Mouse (Mus musculus): ENCODE measurements at regions not wholly inside any gene's neighbourhood (a gene's known extent, or its start where the extent isn't known, plus 50 kb on each side); places are given as distances from the start of the nearest gene placed in this dataset.

DNA sequence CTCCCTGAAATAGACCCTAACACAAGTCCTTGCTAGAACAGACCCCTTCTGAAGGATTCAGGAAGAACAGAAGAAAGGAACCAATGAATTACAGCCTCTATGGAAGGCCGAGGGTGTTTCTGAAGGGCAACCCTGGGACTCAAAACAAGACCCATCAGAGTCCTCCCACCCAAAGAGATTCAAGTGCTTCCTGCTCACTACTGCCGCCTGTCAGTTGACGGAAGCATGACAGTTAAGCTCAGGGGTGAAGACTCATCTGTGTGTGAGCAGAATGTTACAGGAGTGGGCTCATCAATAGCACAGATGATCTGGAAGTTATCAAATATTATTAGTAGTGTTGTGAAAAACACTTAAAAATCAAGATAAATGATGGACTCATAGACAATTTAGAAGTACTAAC, 411.9 kb upstream of the Slc35b3 start:
- 78% methylated on average over 3 of the region's 3 CpGs for WGBS
- no peak for DNase-seq (ENCODE audit: low read depth, low spot score)

- no peak for DNase-seq (ENCODE audit: low read depth, low spot score)
These were observed 403.0 kb upstream of the Slc35b3 start for GRCm38 (mm10) chr13:39363637-39364036.

DNA sequence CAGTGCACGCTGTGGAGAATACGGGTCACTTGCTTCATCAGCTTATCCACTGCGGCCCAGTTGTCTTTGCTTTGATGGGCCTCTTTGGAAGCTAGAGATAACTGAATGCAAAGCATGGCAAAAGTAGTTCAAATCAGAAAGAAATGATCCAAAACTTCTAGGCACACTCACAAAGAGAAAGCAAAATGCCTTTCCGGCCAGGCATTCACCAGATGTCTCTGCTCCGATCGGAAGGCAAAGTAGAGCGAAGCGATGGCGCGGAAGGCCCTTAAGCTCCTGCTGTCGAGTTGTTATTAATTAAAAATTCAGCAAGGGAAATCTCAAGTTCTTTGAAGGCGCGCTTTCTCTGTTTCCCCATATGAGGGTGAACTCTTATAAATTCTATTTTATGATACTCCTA, 401.9 kb upstream of the Slc35b3 start:
- 84% methylated on average over 13 of the region's 13 CpGs for WGBS
- DNase-seq (ENCODE audit: low read depth, low spot score), result no peak

More at GRCm38 (mm10) chr13:39363637-39364036, 403.0 kb upstream of the Slc35b3 start:
- 53% methylated on average over 4 of the region's 4 CpGs for WGBS

GRCm38 (mm10) chr13:39351606-39352005, 390.9 kb upstream of the Slc35b3 start:
- 39% methylated on average over 2 of the region's 2 CpGs for WGBS
- DNase-seq (ENCODE audit: low read depth, low spot score), result no peak

DNA sequence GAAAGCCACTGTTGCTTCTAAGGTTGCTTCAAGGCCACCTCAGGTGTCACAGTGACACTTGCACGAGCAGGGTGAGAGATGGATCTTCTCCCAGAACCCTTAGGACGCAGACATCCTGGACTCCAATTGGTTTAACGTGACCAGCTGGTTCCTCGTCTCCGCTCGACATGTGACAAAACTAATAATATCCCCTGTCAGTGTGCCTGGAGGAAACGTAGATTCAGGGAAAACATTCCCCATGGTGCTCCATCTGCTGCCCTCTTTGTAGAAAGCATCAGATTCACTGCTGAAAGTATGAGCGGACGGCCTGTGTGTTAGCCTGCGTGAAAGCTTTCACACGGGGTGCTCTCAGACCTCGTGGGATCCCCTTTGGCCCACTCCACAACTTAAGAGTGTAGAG, 390.0 kb upstream of the Slc35b3 start:
- WGBS, result 78% methylated on average over 12 of the region's 12 CpGs
- no peak for DNase-seq (ENCODE audit: low read depth, low spot score)

- 82% methylated on average over 6 of the region's 6 CpGs for WGBS
- DNase-seq (ENCODE audit: low read depth, low spot score), result no peak
These were observed 387.1 kb upstream of the Slc35b3 start for GRCm38 (mm10) chr13:39347761-39348160.

GRCm38 (mm10) chr13:39334874-39335273, 374.2 kb upstream of the Slc35b3 start:
- 38% methylated on average over 7 of the region's 7 CpGs for WGBS
- no peak for DNase-seq (ENCODE audit: low read depth, low spot score)

DNA sequence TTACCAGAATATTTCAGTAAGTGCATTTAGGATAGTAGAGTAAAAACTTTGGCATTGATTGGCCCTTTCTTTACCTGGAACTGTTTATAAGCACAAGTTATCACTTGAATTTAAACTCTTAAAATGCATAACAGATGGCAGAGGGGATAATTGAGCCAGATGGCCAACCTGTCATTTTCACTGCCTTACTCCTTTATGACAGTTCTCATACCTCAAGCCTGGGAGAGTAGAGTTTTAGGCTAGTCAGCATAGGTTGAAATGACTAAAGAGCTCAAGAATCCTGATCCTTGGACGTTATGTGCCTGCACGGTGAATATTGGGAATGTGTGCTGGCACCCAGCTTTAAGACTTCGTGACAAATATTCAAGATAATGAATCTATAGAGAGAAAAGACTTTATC, 369.1 kb upstream of the Slc35b3 start:
- DNase-seq (ENCODE audit: low read depth, low spot score), result no peak
- 74% methylated on average over 3 of the region's 3 CpGs for WGBS

DNA sequence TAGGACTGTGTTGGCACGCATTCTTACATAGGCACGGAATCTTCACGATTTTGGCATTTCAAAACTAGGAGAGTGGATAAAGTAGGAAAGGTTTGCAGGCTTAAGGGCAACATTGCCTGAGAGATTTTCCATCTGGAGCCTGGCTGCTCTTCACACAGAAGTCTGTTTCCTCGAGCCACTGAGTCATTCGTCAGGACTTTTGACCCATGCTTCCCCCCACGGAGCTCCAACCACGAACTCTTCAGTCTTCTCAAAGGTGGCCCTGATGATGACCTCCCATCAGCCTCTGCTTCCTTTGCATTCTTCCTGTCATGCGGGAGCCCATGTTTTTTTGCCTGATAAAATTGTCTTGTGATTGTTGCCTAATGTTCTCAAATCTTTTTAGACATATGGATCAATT, 365.5 kb upstream of the Slc35b3 start:
- WGBS, result 69% methylated on average over 8 of the region's 8 CpGs
- DNase-seq (ENCODE audit: low read depth, low spot score), result no peak

GRCm38 (mm10) chr13:39321111-39321510, 360.4 kb upstream of the Slc35b3 start:
- whole genome bisulfite sequencing, result 70% methylated on average over 3 of the region's 3 CpGs
- DNase-seq (ENCODE audit: low read depth, low spot score), result no peak

DNA sequence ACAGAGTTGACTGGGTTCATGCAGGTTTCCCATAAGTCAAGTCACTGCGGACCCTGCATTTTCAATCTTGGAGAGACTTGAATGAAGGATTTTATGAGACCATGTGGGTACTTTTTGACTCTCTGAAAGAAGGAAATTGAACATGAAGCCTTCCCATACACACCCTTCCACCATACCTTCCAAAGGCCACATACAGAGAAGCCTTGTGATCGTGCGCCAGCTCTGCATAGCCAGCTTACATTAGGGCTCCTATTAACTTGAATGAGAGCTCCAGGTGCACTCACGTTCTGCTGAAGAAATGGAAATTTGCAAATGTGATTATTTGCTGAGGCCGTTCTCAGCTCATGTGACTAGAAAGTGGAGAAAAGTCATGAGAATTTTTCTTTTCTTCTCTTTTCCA, 349.1 kb upstream of the Slc35b3 start:
- 89% methylated on average over 5 of the region's 5 CpGs for WGBS

DNA sequence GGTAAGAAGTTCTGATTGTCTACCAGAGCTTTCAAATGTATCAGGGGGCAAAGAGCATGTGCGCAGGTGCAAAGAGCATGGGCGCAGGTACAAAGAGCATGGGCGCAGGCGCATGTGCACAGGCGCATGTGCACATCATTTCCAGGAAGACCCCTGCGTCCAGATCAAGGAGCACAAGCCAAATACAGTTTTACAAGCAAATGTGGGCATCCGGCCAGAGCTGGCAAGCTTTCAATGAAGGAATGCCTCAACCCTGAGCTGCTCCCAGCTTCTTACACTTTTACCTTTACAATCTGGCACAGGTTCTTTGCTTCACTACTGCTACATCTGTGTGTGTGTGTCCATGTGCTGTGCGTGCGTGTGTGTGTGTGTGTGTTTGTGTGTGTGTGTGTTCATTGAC, 347.2 kb upstream of the Slc35b3 start:
- 63% methylated on average over 9 of the region's 9 CpGs for WGBS
- no peak for DNase-seq (ENCODE audit: low read depth, low spot score)

More for the DNA sequence above, 349.1 kb upstream of the Slc35b3 start:
- DNase-seq (ENCODE audit: low read depth, low spot score), result no peak

DNA sequence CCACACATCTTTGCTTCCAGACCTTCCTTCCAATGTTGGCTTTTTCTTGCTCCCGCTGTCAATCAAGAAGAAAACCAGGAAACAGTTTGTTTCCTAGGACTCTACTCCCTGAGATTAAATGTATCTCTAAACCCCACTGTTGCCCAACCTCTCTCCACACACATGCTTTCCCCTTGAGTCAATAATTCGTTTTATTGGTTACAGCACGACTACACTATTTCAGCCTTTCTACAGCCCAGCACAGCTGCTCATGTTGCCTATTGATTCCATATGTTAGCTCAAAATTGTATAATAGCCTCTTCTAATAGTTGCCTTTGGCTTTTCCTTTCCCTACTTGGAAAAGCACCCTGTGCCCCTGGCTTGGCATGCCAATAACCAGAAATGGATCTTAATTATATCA, 346.2 kb upstream of the Slc35b3 start:
- no peak for DNase-seq (ENCODE audit: low read depth, low spot score)
- 45% methylated on average over 3 of the region's 3 CpGs for WGBS

DNA sequence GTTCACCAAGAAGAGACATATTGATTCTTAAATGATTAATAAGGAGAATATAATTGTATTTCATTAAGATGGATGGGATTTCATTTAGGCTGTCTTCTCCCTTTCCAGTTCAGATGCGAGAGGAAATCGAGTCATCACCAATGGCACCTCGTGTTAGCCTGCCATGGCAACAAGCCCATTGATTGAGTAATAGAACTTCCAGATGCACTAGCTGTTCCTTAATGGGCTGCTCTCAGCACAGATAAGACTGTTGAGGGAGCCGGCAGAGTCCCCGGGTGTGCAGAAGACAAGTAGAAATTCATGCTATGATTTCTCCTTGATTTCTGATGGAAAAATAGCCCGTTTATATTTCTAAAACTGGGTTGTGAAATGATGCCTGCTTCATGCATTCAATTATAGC, 336.5 kb upstream of the Slc35b3 start:
- DNase-seq (ENCODE audit: low read depth, low spot score), result no peak
- WGBS, result 77% methylated on average over 6 of the region's 6 CpGs

DNA sequence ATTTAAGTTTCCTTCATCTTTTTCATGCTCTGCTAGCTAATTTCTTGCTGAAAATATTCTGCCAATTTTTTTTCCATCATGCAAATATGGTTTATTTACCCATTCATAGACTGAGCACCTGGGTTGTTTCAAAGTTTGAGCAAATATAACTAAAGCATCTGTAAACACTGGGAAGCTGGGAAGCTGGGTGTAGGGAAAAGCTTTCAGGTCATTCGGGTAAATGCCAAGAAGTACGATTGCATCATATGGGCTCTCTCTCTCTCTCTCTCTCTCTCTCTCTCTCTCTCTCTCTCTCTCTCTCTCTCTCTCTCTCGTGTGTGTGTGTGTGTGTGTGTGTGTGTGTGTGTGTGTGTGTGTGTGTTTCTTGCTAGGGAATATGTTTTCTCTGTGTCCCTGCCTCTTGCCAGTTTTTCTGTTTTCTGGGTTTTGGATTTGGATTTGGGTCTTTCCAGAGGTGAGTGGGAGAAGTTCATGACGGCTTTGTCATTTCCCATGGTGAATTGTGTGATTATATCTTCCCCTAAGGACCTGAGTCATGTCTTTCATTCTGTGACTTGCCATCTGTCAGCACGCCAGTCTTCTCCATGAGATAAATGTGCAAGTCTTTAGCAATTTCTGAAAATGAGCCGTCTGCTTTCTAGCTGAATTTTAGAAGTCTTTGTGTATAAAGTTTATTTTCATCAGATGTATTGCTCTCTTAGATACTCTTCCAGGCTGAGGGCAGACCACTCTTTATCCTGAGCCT, 329.7 kb upstream of the Slc35b3 start:
- DNase-seq (ENCODE audit: low read depth, low spot score), result no peak
- WGBS, result 42% methylated on average over 6 of the region's 6 CpGs

DNA sequence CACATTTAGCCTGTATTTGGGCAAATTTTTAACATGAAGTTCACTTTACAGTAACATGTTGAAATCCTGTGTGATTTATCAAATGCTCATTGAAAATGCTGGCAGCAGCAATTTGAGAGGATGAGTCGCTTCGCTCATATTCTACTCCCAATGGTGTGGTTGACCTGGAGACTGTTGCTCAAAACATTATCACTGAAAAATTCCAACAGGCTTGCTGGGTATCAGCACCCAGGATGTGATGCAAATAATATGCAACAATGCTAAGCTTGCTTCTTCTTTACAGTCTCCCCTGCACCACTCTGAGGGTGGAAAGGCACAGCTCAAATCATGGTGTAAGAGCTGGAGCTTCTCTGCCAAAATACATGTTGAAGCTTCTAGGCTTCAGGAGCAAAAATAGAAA, 321.6 kb upstream of the Slc35b3 start:
- DNase-seq (ENCODE audit: low read depth, low spot score), result no peak
- WGBS, result 87% methylated on average over 2 of the region's 2 CpGs

GRCm38 (mm10) chr13:39278101-39278500, 317.4 kb upstream of the Slc35b3 start:
- no peak for DNase-seq (ENCODE audit: low read depth, low spot score)

DNA sequence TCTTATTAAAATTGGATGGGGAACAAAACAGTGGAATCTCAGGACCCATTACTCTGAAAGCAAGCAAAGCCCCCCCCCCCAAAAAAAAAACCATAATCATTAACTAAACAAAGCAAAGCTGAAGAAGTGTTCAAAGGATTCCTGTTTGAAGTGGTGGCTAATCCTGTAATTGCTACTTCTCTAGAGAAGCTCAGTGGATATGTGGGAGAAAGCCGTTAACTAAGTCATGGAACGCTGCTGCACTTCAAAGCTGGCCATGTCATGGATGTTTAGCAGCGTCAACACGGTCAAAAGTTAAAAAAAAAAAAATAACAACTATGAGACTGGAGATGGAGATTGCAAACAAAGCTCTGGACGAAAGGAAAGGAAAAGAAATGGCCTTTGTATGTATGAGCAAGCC, 305.3 kb upstream of the Slc35b3 start:
- DNase-seq (ENCODE audit: low read depth, low spot score), result no peak
- WGBS, result 35% methylated on average over 5 of the region's 5 CpGs

More at GRCm38 (mm10) chr13:39278101-39278500, 317.4 kb upstream of the Slc35b3 start:
- 95% methylated on average over 1 of the region's 1 CpGs for WGBS

GRCm38 (mm10) chr13:39256708-39257107, 296.0 kb upstream of the Slc35b3 start:
- DNase-seq (ENCODE audit: low read depth, low spot score), result no peak
- WGBS, result 28% methylated on average over 3 of the region's 3 CpGs

- DNase-seq (ENCODE audit: low read depth, low spot score), result no peak
- 57% methylated on average over 3 of the region's 3 CpGs for WGBS
These were observed 294.7 kb upstream of the Slc35b3 start for GRCm38 (mm10) chr13:39255338-39255737.

GRCm38 (mm10) chr13:39252591-39252990, 291.9 kb upstream of the Slc35b3 start:
- no peak for DNase-seq (ENCODE audit: low read depth, low spot score)
- 88% methylated on average over 3 of the region's 3 CpGs for WGBS

GRCm38 (mm10) chr13:39250096-39250495, 289.4 kb upstream of the Slc35b3 start:
- 78% methylated on average over 4 of the region's 4 CpGs for WGBS
- no peak for DNase-seq (ENCODE audit: low read depth, low spot score)

All from large intestine, adult 2 months (tissue).